Mouse (Mus musculus) MEL (cell line): ENCODE data around the gene Hinfp.
"Not testable (repeated sequence)": the region's sequence is repeated elsewhere in the genome, so short reads cannot be mapped to it uniquely, and the experiment has no call there.

Experiments used
- USF2 ChIP-seq, 2 experiments: IDR thresholded peaks; 2 replicates each; pipeline ENCODE4 v1.6.1; 2011 to 2012; ENCODE audit warnings: improper control_type of control experiment in 2 of 2, low read length in 2 of 2, borderline replicate concordance in 1 of 2, inconsistent platforms in 1 of 2, low read depth in 1 of 2, mild to moderate bottlenecking in 1 of 2; ENCODE audit not compliant: insufficient read depth in 1 of 2
- ZMIZ1 ChIP-seq: IDR thresholded peaks from 2 replicates; pipeline ENCODE4 v1.6.1; 2012; ENCODE audit warnings: low read depth, mild to moderate bottlenecking, inconsistent platforms, low read length, improper control_type of control experiment, moderate library complexity

- not testable (repeated sequence) for TF ChIP-seq USF2 (IDR thresholded peaks at IDR 0.05; ENCODE audit: borderline replicate concordance in 1 of 2, insufficient read depth in 1 of 2, low read depth in 1 of 2, low read length in 2 of 2); ZMIZ1
Observed at GRCm38 (mm10) chr9:44325032-44325767, 19.7 kb upstream of the Hinfp start.
